Mouse (Mus musculus): ENCODE data around the gene Erbin.

- no peak for TF ChIP-seq MYOG (IDR thresholded peaks at IDR 0.05; ENCODE audit: control insufficient read depth in 1 of 3, insufficient read depth in 1 of 3, insufficient read length in 2 of 3, low read depth in 2 of 3)
- TF ChIP-seq REST (IDR thresholded peaks at IDR 0.05; ENCODE audit: insufficient read depth, insufficient read length), result no peak
Observed at GRCm38 (mm10) chr13:103876743-103877142, 43.6 kb downstream of the Erbin start.
